Mouse (Mus musculus) forebrain, postnatal 0 days (tissue): ENCODE measurements around the gene Smc1a. TPM values are rescaled to one million over a fixed set of nuclear protein-coding genes. Genes with fewer than 3 reads are reported as not detected.

Experiments
- ATAC-seq: fragments of 200-750 bp; cut with Nextera tagmentation; 2 replicates; pipeline ENCODE4 v1.8.0; 2017; ENCODE audit warnings: mild to moderate bottlenecking, moderate library complexity
- DNase-seq: peaks from one replicate; pipeline ENCODE4 v3.0.0-alpha.2; 2015
- H3K27ac ChIP-seq: fragments of 300-500 bp; sonication (generic); 2 replicates; pipeline ENCODE4 v1.5.1; 2014; ENCODE audit warnings: low read depth, mild to moderate bottlenecking, antibody characterized with exemption, low read length, moderate library complexity, mixed read lengths
- H3K27me3 ChIP-seq: fragments of 300-500 bp; sonication (generic); 2 replicates; pipeline ENCODE4 v1.6.1; 2014; ENCODE audit warnings: mild to moderate bottlenecking, low read length, mixed read lengths; ENCODE audit not compliant: insufficient read depth
- H3K36me3 ChIP-seq: fragments of 300-500 bp; sonication (generic); 2 replicates; pipeline ENCODE4 v1.6.1; 2014; ENCODE audit warnings: mild to moderate bottlenecking, moderate library complexity; ENCODE audit not compliant: insufficient read depth
- H3K4me1 ChIP-seq: fragments of 300-500 bp; sonication (generic); 2 replicates; pipeline ENCODE4 v1.6.1; 2014; ENCODE audit warnings: antibody characterized with exemption; ENCODE audit not compliant: insufficient read depth
- H3K4me2 ChIP-seq: fragments of 300-500 bp; sonication (generic); 2 replicates; pipeline ENCODE4 v1.6.1; 2014; ENCODE audit warnings: low read depth, mild to moderate bottlenecking, moderate library complexity
- H3K4me3 ChIP-seq: fragments of 300-500 bp; sonication (generic); 2 replicates; pipeline ENCODE4 v1.5.1; 2014; ENCODE audit warnings: low read depth, low read length, mixed read lengths
- H3K9ac ChIP-seq: fragments of 300-500 bp; sonication (generic); 2 replicates; pipeline ENCODE4 v1.6.1; 2014; ENCODE audit warnings: mild to moderate bottlenecking
- H3K9me3 ChIP-seq: fragments of 300-500 bp; sonication (generic); 2 replicates; pipeline ENCODE4 v1.6.1; 2016; ENCODE audit warnings: low read length
- CTCF ChIP-seq: sonication (generic); IDR thresholded peaks from 2 replicates; pipeline ENCODE4 v1.5.1; 2016; ENCODE audit warnings: antibody characterized with exemption, control low read depth, low read depth
- WGBS: fragments of 180-500 bp; shearing (Covaris S2); extraction: QIAGEN DNeasy Blood & Tissue Kit; methylation state at CpG from one replicate; pipeline ENCODE4 v1.1.7; 2014; 5-methylcytosine and 5-hydroxymethylcytosine counted together
- polyA plus RNA-seq: library from polyadenylated mRNA; unstranded; fragments of >200 nt; fragmentation: Nextera tagmentation; extraction: Ambion mirVana; gene quantifications from 2 replicates; pipeline ENCODE4 v1.2.1, GENCODE M21; 2015
- total RNA-seq: library from RNA; depleted of rRNA; stranded (reverse); fragments of >200 nt; gene quantifications from 2 replicates; pipeline ENCODE4 v1.2.3, GENCODE M21; 2014

Smc1a gene
- total and polyA plus RNA-seq, 2 experiments from 2014 or later, result 47.5 to 59.0 TPM

DNA sequence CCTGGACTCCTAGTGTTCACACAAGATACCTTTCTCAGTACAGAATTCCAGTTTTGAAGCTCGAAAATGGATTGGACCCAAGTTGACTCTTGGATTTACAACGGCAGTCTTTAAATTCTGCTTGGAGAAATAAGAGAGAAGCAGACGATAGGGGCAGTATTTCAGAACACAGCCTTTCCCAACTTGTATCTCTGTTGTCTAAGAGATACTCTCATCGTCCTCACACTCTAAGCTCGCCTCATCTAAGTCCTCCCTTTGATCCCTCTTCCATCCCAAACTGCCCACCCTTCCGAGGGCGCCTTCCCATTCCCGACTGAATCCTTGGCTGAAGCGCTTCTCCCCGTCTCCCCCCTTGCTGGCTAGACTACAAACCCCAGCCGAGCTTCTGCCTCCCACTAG lies 477 bp upstream of the Smc1a start:
- TF ChIP-seq CTCF, result no peak; the same call in 1 of the 2 replicates
- Histone ChIP-seq H3K9ac (peak overlapping the region; percentile 50), H3K4me2 (peak overlapping the region; percentile 49), H3K36me3 (no peaks in the 10 kb centered on the region), H3K4me3 (peak overlapping the region; percentile 54), H3K27me3 (no peaks in the 10 kb centered on the region), H3K9me3 (no peaks in the 10 kb centered on the region), H3K4me1 (no peaks in the 10 kb centered on the region), H3K27ac (peak overlapping the region; percentile 88)
- ATAC-seq (peak; percentile 49), DNase-seq (no peak)
- WGBS, result 33% methylated on average over 11 of the region's 11 CpGs

DNA sequence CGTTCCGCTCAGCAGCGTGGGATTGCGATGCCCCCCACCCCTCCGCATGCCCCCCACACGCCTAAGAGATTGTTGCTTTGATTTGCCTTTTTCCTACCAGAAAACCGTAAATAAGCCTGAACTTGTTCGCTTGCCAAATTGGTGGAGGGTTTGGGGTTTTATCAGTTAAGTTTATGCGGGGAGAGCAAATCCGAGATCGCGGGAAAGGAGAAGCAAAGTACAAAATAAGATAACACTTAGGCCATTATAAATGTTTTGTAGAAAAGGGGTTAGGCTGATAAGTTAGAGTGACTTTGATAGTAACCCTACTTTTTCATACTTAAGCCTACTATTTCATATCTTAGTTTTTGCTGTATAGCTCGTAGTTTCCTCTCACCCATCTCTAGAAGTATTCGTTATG lies 958 bp downstream of the Smc1a start:
- H3K27me3 ChIP-seq, result no peaks in the 10 kb centered on the region
- peak overlapping the region; percentile 60 for H3K9ac ChIP-seq
- peak overlapping the region; percentile 45 for H3K4me2 ChIP-seq
- no peaks in the 10 kb centered on the region for H3K36me3 ChIP-seq
- no peaks in the 10 kb centered on the region for H3K4me1 ChIP-seq
- no peak for ATAC-seq
- no peak for TF ChIP-seq CTCF
- H3K9me3 ChIP-seq, result no peaks in the 10 kb centered on the region
- no peak for DNase-seq
- H3K27ac ChIP-seq, result no peak overlapping the region
- 31% methylated on average over 14 of the region's 14 CpGs for WGBS
- H3K4me3 ChIP-seq, result peak overlapping the region; percentile 54

DNA sequence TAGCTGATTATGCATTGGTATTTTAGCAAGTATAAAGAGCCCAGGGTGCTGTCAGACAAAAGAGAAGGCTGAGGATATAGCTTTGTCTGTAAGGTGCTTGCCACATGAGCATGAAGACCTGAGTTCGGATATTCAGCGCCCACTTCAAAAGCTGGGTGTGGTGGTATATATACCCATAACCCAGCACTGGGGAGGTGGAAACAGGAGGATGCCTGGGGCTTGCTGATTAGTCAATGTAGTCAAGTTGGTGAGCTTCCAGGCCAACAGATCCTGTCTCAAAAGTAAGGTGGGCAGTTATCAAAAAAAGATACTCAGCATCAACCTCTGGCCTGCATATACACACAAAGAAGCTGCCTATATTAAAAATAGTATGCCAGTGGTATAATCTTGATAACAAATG lies 3.1 kb downstream of the Smc1a start:
- 73% methylated on average over 2 of the region's 2 CpGs for WGBS
- ATAC-seq (no peak), DNase-seq (no peak)
- Histone ChIP-seq H3K9ac (no peak overlapping the region), H3K9me3 (no peaks in the 10 kb centered on the region), H3K4me1 (no peaks in the 10 kb centered on the region), H3K36me3 (0 out of 2 replicates have a peak, but pooled peaks cover 4% of the 10 kb centered on the region), H3K4me3 (no peak overlapping the region), H3K27me3 (no peaks in the 10 kb centered on the region), H3K4me2 (no peak overlapping the region), H3K27ac (no peak overlapping the region)
- no peak for TF ChIP-seq CTCF

DNA sequence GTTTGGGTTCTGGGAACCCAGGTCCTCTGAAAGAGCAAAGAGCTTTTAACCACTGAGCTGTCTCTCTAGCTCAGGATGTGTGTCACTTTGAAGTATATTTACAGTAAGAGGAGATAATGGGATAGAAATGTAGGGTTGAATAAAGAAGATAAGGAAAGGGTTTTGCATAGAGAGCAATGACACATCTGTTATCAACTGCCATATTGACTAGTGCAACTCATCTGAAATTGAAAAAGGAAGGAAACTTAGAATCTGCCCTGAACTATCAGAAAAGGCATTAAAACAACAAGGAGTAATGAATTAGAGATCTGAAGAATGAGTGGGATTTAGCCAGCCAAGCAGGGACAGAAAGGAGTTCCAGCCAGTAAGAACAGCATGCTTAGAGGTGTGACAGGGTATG lies 23.6 kb downstream of the Smc1a start:
- Histone ChIP-seq H3K27ac (no peak overlapping the region), H3K36me3 (peaks cover 19% of the 10 kb centered on the region; the same call in 1 of the 2 replicates), H3K4me3 (no peak overlapping the region), H3K9me3 (no peaks in the 10 kb centered on the region), H3K4me2 (no peak overlapping the region), H3K9ac (no peak overlapping the region), H3K4me1 (no peaks in the 10 kb centered on the region), H3K27me3 (no peaks in the 10 kb centered on the region)
- TF ChIP-seq CTCF, result no peak
- DNase-seq, result no peak
- no peak for ATAC-seq

DNA sequence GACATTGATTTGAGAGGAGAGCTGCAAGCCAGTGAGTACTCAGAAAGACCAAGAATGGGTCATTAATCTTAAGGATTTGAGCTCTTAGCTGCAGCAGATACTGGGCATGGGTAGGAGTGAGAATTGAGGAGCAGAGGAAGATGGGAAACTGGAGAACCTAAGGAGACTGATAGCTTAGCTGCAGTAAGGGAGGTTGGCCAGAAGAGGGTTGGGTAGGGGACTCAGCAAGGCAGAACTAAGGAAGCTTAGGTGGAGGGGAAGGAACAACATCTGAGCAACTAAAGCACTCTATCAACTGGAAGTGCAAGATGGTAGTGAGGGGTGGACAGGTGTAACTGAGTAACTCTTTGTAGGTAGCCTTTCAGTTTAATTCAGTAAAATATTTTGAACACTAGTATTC lies 31.0 kb downstream of the Smc1a start:
- Histone ChIP-seq H3K4me3 (no peak overlapping the region), H3K4me1 (no peaks in the 10 kb centered on the region), H3K27ac (no peak overlapping the region), H3K4me2 (no peak overlapping the region), H3K9me3 (no peaks in the 10 kb centered on the region), H3K9ac (no peak overlapping the region), H3K36me3 (no peaks in the 10 kb centered on the region), H3K27me3 (no peaks in the 10 kb centered on the region)
- peak; percentile 8 for DNase-seq
- peak; percentile 59 for TF ChIP-seq CTCF
- ATAC-seq, result no peak

DNA sequence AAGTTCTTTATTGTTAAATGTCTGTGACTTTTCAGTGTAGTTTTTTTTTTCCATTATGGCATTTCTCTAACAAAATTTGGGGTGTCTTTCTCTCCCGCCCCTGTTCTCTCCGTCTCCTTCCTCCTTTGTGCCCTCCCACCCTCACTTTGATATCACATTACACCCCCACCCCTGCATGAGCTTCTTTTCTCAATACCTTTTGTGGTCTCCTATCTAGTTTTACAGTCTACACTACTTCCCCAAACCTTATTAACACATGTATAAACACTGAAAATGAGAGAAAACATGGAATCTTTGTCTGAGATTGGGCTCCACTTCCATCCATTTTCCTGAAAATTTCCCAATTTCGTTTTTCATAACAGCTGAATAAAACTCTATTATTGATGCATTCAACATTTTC lies 36.3 kb downstream of the Smc1a start:
- no peaks in the 10 kb centered on the region for H3K27me3 ChIP-seq
- H3K4me1 ChIP-seq, result no peaks in the 10 kb centered on the region
- no peak overlapping the region for H3K9ac ChIP-seq
- H3K4me3 ChIP-seq, result no peak overlapping the region
- no peak overlapping the region for H3K4me2 ChIP-seq
- ATAC-seq, result no peak
- WGBS, result 72% methylated on average over 3 of the region's 3 CpGs
- H3K36me3 ChIP-seq, result no peaks in the 10 kb centered on the region
- no peaks in the 10 kb centered on the region for H3K9me3 ChIP-seq
- DNase-seq, result no peak
- TF ChIP-seq CTCF, result no peak
- no peak overlapping the region for H3K27ac ChIP-seq

DNA sequence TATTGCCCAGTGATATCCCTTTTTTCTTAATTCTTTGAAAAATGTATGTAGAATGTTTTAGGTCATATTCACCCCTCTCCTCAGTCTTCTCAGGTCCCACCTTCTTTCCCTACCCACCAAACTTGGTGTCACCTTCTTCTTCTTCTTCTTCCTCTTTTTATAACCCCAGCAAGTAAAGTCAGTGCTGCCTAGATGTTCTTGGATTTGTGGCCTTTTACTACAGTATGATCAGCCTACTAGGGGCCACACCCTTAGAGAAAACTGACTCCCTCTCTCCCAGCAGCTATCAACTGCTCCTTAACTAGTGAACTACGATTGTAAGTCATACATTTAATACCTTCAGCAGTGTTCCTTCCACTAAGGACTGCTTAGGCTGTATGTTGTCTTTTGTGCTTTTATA lies 37.9 kb downstream of the Smc1a start:
- no peak overlapping the region for H3K4me3 ChIP-seq
- ATAC-seq (no peak), DNase-seq (no peak)
- H3K9me3 ChIP-seq, result no peaks in the 10 kb centered on the region
- TF ChIP-seq CTCF, result no peak
- H3K36me3 ChIP-seq, result no peaks in the 10 kb centered on the region
- 79% methylated on average over 1 of the region's 1 CpGs for WGBS
- no peak overlapping the region for H3K4me2 ChIP-seq
- H3K9ac ChIP-seq, result no peak overlapping the region
- no peaks in the 10 kb centered on the region for H3K27me3 ChIP-seq
- H3K27ac ChIP-seq, result no peak overlapping the region
- H3K4me1 ChIP-seq, result no peaks in the 10 kb centered on the region

DNA sequence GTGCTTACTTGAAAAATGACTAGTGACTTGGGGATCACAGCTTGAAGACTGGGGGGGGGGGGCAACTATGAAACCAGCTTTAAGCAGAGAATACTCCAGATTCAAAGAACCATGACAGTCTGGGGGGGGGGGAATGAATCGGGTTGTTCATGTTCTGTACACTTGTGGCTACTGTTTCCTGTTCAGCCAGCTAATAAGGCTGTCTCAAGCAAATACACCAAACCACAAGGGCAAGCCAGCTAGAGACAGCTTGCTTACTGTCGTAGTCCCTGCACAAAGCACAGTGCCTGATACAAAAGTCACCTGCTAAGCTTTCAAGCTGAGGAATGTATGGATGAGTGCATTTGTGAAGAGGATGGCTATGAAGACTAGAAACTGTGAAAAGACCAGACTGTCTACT lies 49.4 kb downstream of the Smc1a start:
- TF ChIP-seq CTCF, result no peak
- Histone ChIP-seq H3K9ac (no peak overlapping the region), H3K4me1 (no peaks in the 10 kb centered on the region), H3K36me3 (peaks cover 5% of the 10 kb centered on the region; the same call in 1 of the 2 replicates), H3K27me3 (no peaks in the 10 kb centered on the region; the same call in 1 of the 2 replicates), H3K4me2 (no peak overlapping the region), H3K27ac (no peak overlapping the region), H3K4me3 (no peak overlapping the region), H3K9me3 (no peaks in the 10 kb centered on the region)
- ATAC-seq (no peak), DNase-seq (no peak)
- WGBS, result 62% methylated on average over 2 of the region's 2 CpGs
